Mouse (Mus musculus) brain, embryonic 14.5 days (tissue): ENCODE data around the gene Tex10. TPM values are rescaled to one million over a fixed set of nuclear protein-coding genes. Genes with fewer than 3 reads are reported as not detected.
A peak's percentile ranks its signal among the peaks of the same experiment; 100 is the strongest.

ENCODE experiments used
- DNase-seq: peaks from one replicate; pipeline ENCODE4 v3.0.0-alpha.2; 2011; ENCODE audit warnings: low read depth
- CTCF ChIP-seq: fragments of 200-500 bp; IDR thresholded peaks from 2 replicates; pipeline ENCODE4 v1.5.1; 2012; ENCODE audit warnings: inconsistent platforms, mild to moderate bottlenecking, moderate library complexity, borderline replicate concordance; ENCODE audit not compliant: insufficient read depth, insufficient read length; ENCODE audit errors: extremely low read depth
- POLR2A ChIP-seq: fragments of 200-500 bp; IDR thresholded peaks from 2 replicates; pipeline ENCODE4 v1.6.1; 2012; ENCODE audit warnings: mild to moderate bottlenecking, inconsistent platforms, borderline replicate concordance; ENCODE audit not compliant: poor library complexity, insufficient read depth, insufficient read length, severe bottlenecking; ENCODE audit errors: extremely low read depth
- polyA plus RNA-seq: library from polyadenylated mRNA; depleted of rRNA; stranded (reverse); fragments of >200 nt; gene quantifications from 2 replicates; pipeline ENCODE4 v1.2.3, GENCODE M21; 2012; rRNA removed

Gene Tex10
- 28.7 and 36.8 TPM in 2 replicates for polyA plus RNA-seq

DNA sequence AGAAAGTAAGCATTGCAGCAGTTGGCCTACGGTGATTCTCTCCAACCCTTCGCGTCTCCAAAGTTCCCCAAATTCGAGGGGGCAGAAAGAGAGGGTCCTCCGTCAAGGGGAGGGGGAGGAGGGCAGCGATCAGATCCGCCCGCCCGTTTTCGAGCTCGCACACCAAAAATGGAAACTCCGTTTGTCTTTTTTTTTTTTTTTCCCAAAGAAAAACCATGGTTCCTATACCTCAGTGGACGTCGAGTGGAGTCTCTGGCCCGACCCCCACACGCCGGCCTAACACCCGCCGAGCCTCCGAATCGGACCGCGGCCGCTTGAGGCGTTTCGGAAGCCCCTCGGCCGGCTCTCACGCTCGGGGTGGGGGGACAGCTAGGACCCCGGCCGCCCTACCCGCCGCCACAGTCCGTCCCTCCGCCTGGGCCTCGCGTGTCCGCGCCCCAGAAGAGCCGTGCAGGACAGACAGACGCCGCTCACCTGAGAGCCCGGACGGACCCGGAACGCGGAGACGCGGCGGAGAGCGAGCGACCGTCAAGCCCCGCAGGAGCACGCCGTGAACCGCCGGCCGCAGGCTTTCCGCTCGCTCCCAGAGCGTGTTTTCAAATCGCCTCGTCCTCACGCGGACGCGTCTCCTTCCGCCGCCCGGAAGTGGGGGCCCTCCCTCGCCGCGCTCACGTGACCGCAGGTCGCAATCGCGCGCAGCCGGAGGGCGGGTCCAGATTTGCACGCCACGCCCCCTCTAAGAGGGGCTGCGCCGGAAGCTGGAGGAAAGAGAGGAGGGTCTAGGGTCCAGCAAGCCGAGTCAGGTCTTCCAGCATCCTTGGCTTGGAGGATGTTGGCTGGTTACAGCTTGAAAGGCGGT is at the start of gene Tex10:
TSS of gene Tex10 (minus strand) at position 668 of the 859 bp plus-strand sequence.
- peak; percentile 75 for TF ChIP-seq POLR2A
- no peak for TF ChIP-seq CTCF
- DNase-seq, result peak; percentile 98

- DNase-seq, result no peak
- TF ChIP-seq POLR2A (no peak), CTCF (no peak)
These were observed 37.6 kb upstream of the Tex10 start for GRCm38 (mm10) chr4:48510861-48511260.

- DNase-seq, result no peak
- TF ChIP-seq CTCF (no peak), POLR2A (no peak)
These were observed 19.3 kb upstream of the Tex10 start for GRCm38 (mm10) chr4:48492510-48492909.

DNA sequence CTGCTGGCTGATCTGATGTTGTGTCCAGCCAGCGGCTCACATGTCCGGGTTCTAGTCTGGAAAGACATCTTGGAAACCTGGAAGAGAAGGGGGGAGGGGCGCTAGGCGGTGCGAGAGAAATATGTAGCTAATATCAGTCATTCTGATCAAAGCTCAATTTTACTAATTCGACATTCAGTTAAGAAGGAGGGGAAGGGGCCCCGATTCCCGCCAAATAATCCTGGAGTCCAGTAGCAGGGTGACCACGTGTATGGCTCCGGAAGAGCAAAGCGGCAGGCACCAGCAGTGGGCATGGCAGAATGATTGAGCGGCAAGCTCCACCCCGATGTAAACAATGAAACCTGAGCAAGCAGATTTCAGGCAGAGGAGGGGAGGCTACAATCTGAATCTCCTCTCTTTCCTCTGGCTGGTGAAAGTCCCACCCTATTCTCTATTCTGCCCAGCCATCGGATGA is 18.1 kb upstream of the Tex10 start:
- DNase-seq, result peak; percentile 67
- TF ChIP-seq POLR2A (no peak), CTCF (no peak)

DNA sequence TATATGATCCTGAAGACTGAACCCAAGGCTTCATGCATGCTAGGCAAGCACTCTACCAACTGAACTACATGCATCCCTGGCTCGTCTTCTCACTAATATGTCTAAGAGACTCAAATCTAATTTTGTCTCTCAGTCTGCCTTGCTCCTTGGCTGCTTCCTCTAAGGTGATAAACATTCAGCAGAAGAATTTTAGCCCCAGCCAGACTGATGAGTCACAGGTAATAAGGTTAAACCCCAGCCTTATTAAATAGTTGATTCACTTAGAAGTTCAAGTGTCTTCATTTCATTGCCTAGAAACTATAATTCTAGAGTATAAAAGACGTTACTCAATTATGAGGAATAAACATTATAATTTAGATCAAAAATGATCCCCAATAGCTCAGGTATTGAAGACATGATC is 15.7 kb upstream of the Tex10 start:
- TF ChIP-seq CTCF (no peak), POLR2A (no peak)
- no peak for DNase-seq

GRCm38 (mm10) chr4:48481287-48481686 is 8.0 kb upstream of the Tex10 start:
- peak; percentile 45 for DNase-seq
- no peak for TF ChIP-seq POLR2A
- peak; percentile 50; the same call in 1 of the 2 replicates for TF ChIP-seq CTCF

GRCm38 (mm10) chr4:48473651-48474011 is 372 bp upstream of the Tex10 start:
- no peak for DNase-seq

DNA sequence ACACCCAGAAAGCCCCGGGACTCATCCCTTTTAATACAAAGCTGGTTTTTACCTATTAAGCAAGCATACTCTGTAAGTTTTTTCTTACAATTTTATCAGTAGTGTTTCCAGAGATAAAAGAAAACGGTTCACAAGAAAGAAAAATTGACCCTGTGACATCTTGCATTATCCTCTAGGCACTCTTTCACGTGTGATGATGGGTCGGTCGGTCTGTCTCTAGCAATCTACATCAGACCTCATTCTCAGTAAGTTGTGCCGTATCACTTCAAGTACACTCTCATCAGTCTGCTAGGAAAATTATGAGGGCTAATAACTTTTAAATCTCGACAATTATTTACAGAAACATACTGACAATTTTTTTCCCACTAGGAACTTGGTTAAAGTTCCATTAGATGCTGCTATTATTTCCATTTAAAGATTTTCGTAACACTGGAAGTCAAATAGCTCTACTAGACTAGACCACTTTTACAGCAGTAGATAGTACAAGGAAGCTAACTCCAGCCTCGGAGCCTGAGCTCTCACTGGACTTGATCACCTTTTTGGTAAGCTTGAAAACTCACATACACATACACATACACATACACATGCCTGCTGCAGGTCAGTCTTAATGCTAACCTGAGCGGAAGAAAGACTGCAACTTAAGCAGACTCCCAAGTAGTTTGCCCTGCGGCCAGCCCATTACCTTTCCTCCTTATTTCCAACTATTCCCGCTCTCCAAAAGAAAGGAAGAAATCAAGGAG is 1.0 kb downstream of the Tex10 start:
- DNase-seq, result peak; percentile 15
- TF ChIP-seq POLR2A (no peak), CTCF (no peak)

More at GRCm38 (mm10) chr4:48473651-48474011, 372 bp upstream of the Tex10 start:
- TF ChIP-seq CTCF, result no peak
- no peak for TF ChIP-seq POLR2A

DNA sequence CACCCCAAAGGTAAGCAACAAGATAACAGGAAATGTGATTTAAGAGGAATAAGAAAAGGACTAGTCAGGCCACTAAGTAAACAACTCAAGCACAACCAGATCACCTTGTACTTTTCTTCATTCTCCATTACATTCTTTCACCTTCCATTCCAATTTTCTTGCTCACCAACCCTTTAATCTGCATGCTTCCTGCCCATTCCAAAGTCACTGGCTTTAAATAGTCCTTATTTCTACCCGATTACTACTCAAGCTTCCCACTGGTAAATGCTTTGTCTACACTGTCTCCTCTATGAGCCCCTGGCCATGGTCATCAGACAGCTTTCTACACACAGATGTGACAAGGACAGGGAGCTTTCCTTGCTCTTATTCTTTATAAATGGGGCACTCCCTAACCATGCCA is 2.3 kb downstream of the Tex10 start:
- no peak for DNase-seq
- no peak for TF ChIP-seq CTCF
- no peak for TF ChIP-seq POLR2A

DNA sequence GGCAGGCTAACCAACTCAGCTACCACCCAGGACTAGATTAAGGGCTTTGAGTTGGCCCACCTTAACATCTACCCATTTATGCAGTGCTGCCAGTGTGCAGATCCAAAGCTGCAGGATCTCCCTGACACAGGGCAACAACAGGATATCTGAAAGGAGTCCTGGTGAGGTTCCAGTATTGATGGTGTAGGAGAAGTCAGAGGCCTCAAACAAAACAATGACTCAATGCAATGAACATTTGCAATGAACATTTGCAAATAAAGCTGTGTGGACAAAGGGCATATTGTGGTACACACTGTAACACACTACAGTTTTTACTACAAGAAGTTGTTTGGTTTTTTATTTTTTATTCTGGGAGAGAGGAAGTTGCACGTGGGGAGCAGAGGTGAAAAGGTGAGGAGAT is 12.2 kb downstream of the Tex10 start:
- DNase-seq, result no peak
- TF ChIP-seq CTCF, result no peak
- TF ChIP-seq POLR2A, result no peak

GRCm38 (mm10) chr4:48458436-48458835 is 14.8 kb downstream of the Tex10 start:
- no peak for TF ChIP-seq CTCF
- no peak for TF ChIP-seq POLR2A
- no peak for DNase-seq

- DNase-seq, result peak; percentile 47
- no peak for TF ChIP-seq POLR2A
- TF ChIP-seq CTCF, result no peak
These were observed 19.0 kb downstream of the Tex10 start for GRCm38 (mm10) chr4:48454106-48454773.

DNA sequence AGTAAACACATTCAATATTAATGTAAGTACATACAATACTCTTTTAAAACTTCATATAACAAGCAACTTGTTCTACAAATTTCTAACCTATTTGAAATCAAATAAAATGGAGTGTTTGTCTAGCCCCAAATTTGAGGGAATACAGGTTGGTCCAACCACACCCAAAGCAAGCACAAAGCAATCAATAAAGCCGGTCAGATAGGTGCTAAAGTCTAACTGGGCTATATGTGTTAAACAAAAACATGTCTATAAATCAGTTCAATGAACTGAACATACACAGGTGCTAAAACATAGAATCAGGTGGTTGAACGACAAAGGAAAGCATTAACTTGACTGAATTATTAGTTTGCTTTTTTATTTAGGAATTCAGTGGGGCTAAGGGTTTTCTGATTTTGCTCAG is 45.2 kb downstream of the Tex10 start:
- DNase-seq, result no peak
- TF ChIP-seq POLR2A (no peak), CTCF (no peak)
